Mouse (Mus musculus): ENCODE measurements around the gene Samd10. TPM values are rescaled to one million over a fixed set of nuclear protein-coding genes. Genes with fewer than 3 reads are reported as not detected.

Samd10 gene
- polyA plus RNA-seq (2015; fragmentation: Nextera tagmentation; extraction: Ambion mirVana): 23.9 TPM in 2 replicates

- Histone ChIP-seq H3K4me3 (ENCODE audit: low read length) (peak within 1 kb of the TSS; percentile 71), H3K9ac (ENCODE audit: low read depth, low read length) (peak within 1 kb of the TSS; percentile 87), H3K4me2 (ENCODE audit: low read depth, low read length) (peak within 1 kb of the TSS; percentile 85), H3K27ac (ENCODE audit: low read length) (peak within 1 kb of the TSS; percentile 94), H3K9me3 (ENCODE audit: control insufficient read depth, low read length) (no peaks in the 10 kb centered on the region), H3K36me3 (ENCODE audit: control insufficient read depth, insufficient read depth, low read length) (0 out of 2 replicates have a peak, but pooled peaks cover 2% of the 10 kb centered on the region), H3K27me3 (replicated peaks; ENCODE audit: control insufficient read depth, insufficient read depth, low read length) (no peaks in the 10 kb centered on the region), H3K4me1 (ENCODE audit: control insufficient read depth, insufficient read depth, low read length) (peaks cover 22% of the 10 kb centered on the region)
- peak; percentile 65 for ATAC-seq
- WGBS: 2% methylated on average over 71 of the region's 71 CpGs
Observed at GRCm38 (mm10) chr2:181598454-181599351, at the start of gene Samd10. Gene Samd10 (minus strand): TSS chr2:181599212.

GRCm38 (mm10) chr2:181646626-181647472, 47.8 kb upstream of the Samd10 start:
- no peaks in the 10 kb centered on the region for H3K27me3 ChIP-seq (replicated peaks; ENCODE audit: control insufficient read depth, insufficient read depth, low read length)
- H3K4me1 ChIP-seq (ENCODE audit: control insufficient read depth, insufficient read depth, low read length): peaks cover 8% of the 10 kb centered on the region; the same call in 1 of the 2 replicates
- 0 out of 2 replicates have a peak overlapping the region, but pooled peaks have one; percentile 2 for H3K4me2 ChIP-seq (ENCODE audit: low read depth, low read length)
- H3K4me3 ChIP-seq (ENCODE audit: low read length): no peak overlapping the region
- WGBS: 62% methylated on average over 6 of the region's 6 CpGs
- peak; percentile 93 for ATAC-seq
- H3K27ac ChIP-seq (ENCODE audit: low read length): no peak overlapping the region
- H3K9ac ChIP-seq (ENCODE audit: low read depth, low read length): no peak overlapping the region
- no peaks in the 10 kb centered on the region for H3K9me3 ChIP-seq (ENCODE audit: control insufficient read depth, low read length)
- peaks cover 27% of the 10 kb centered on the region for H3K36me3 ChIP-seq (ENCODE audit: control insufficient read depth, insufficient read depth, low read length)

- no peaks in the 10 kb centered on the region for H3K9me3 ChIP-seq (ENCODE audit: control insufficient read depth, low read length)
- no peak overlapping the region for H3K4me2 ChIP-seq (ENCODE audit: low read depth, low read length)
- no peak overlapping the region for H3K4me3 ChIP-seq (ENCODE audit: low read length)
- H3K9ac ChIP-seq (ENCODE audit: low read depth, low read length): no peak overlapping the region
- peaks cover 8% of the 10 kb centered on the region; the same call in 1 of the 2 replicates for H3K4me1 ChIP-seq (ENCODE audit: control insufficient read depth, insufficient read depth, low read length)
- 82% methylated on average over 3 of the region's 3 CpGs for WGBS
- peaks cover 23% of the 10 kb centered on the region for H3K36me3 ChIP-seq (ENCODE audit: control insufficient read depth, insufficient read depth, low read length)
- no peak for ATAC-seq
- H3K27ac ChIP-seq (ENCODE audit: low read length): no peak overlapping the region
- no peaks in the 10 kb centered on the region for H3K27me3 ChIP-seq (replicated peaks; ENCODE audit: control insufficient read depth, insufficient read depth, low read length)
Observed at GRCm38 (mm10) chr2:181645666-181646065, 46.7 kb upstream of the Samd10 start.

- 85% methylated on average over 2 of the region's 2 CpGs for WGBS
- Histone ChIP-seq H3K27ac (ENCODE audit: low read length) (no peak overlapping the region), H3K36me3 (ENCODE audit: control insufficient read depth, insufficient read depth, low read length) (peaks cover 14% of the 10 kb centered on the region), H3K9ac (ENCODE audit: low read depth, low read length) (no peak overlapping the region), H3K9me3 (ENCODE audit: control insufficient read depth, low read length) (no peaks in the 10 kb centered on the region), H3K27me3 (replicated peaks; ENCODE audit: control insufficient read depth, insufficient read depth, low read length) (no peaks in the 10 kb centered on the region), H3K4me1 (ENCODE audit: control insufficient read depth, insufficient read depth, low read length) (peaks cover 8% of the 10 kb centered on the region; the same call in 1 of the 2 replicates), H3K4me2 (ENCODE audit: low read depth, low read length) (no peak overlapping the region), H3K4me3 (ENCODE audit: low read length) (no peak overlapping the region)
- no peak for ATAC-seq
Observed at GRCm38 (mm10) chr2:181644361-181644760, 45.3 kb upstream of the Samd10 start.

- Histone ChIP-seq H3K36me3 (ENCODE audit: control insufficient read depth, insufficient read depth, low read length) (peaks cover 17% of the 10 kb centered on the region), H3K9ac (ENCODE audit: low read depth, low read length) (no peak overlapping the region), H3K4me1 (ENCODE audit: control insufficient read depth, insufficient read depth, low read length) (no peaks in the 10 kb centered on the region), H3K27me3 (replicated peaks; ENCODE audit: control insufficient read depth, insufficient read depth, low read length) (no peaks in the 10 kb centered on the region), H3K4me3 (ENCODE audit: low read length) (no peak overlapping the region), H3K4me2 (ENCODE audit: low read depth, low read length) (no peak overlapping the region), H3K9me3 (ENCODE audit: control insufficient read depth, low read length) (no peaks in the 10 kb centered on the region), H3K27ac (ENCODE audit: low read length) (no peak overlapping the region)
- WGBS: 91% methylated on average over 3 of the region's 3 CpGs
- ATAC-seq: no peak
Observed at GRCm38 (mm10) chr2:181635865-181636264, 36.9 kb upstream of the Samd10 start.

- Histone ChIP-seq H3K9ac (ENCODE audit: low read depth, low read length) (no peak overlapping the region), H3K36me3 (ENCODE audit: control insufficient read depth, insufficient read depth, low read length) (peaks cover 16% of the 10 kb centered on the region), H3K4me2 (ENCODE audit: low read depth, low read length) (no peak overlapping the region), H3K27ac (ENCODE audit: low read length) (no peak overlapping the region), H3K4me1 (ENCODE audit: control insufficient read depth, insufficient read depth, low read length) (no peaks in the 10 kb centered on the region), H3K27me3 (replicated peaks; ENCODE audit: control insufficient read depth, insufficient read depth, low read length) (no peaks in the 10 kb centered on the region), H3K4me3 (ENCODE audit: low read length) (no peak overlapping the region), H3K9me3 (ENCODE audit: control insufficient read depth, low read length) (no peaks in the 10 kb centered on the region)
- no peak for ATAC-seq
- WGBS: 96% methylated on average over 6 of the region's 6 CpGs
Observed at GRCm38 (mm10) chr2:181632624-181633023, 33.6 kb upstream of the Samd10 start.

- Histone ChIP-seq H3K4me2 (ENCODE audit: low read depth, low read length) (no peak overlapping the region), H3K4me3 (ENCODE audit: low read length) (no peak overlapping the region), H3K27me3 (replicated peaks; ENCODE audit: control insufficient read depth, insufficient read depth, low read length) (no peaks in the 10 kb centered on the region), H3K9me3 (ENCODE audit: control insufficient read depth, low read length) (no peaks in the 10 kb centered on the region), H3K27ac (ENCODE audit: low read length) (no peak overlapping the region), H3K9ac (ENCODE audit: low read depth, low read length) (no peak overlapping the region), H3K36me3 (ENCODE audit: control insufficient read depth, insufficient read depth, low read length) (peaks cover 6% of the 10 kb centered on the region; the same call in 1 of the 2 replicates), H3K4me1 (ENCODE audit: control insufficient read depth, insufficient read depth, low read length) (no peaks in the 10 kb centered on the region)
- no peak for ATAC-seq
Observed at GRCm38 (mm10) chr2:181628471-181628870, 29.5 kb upstream of the Samd10 start.

GRCm38 (mm10) chr2:181623401-181623800, 24.4 kb upstream of the Samd10 start:
- no peak for ATAC-seq
- H3K9ac ChIP-seq (ENCODE audit: low read depth, low read length): no peak overlapping the region
- no peaks in the 10 kb centered on the region for H3K9me3 ChIP-seq (ENCODE audit: control insufficient read depth, low read length)
- peaks cover 6% of the 10 kb centered on the region; the same call in 1 of the 2 replicates for H3K36me3 ChIP-seq (ENCODE audit: control insufficient read depth, insufficient read depth, low read length)
- no peak overlapping the region for H3K4me2 ChIP-seq (ENCODE audit: low read depth, low read length)
- no peaks in the 10 kb centered on the region for H3K4me1 ChIP-seq (ENCODE audit: control insufficient read depth, insufficient read depth, low read length)
- no peaks in the 10 kb centered on the region for H3K27me3 ChIP-seq (replicated peaks; ENCODE audit: control insufficient read depth, insufficient read depth, low read length)
- no peak overlapping the region for H3K27ac ChIP-seq (ENCODE audit: low read length)
- no peak overlapping the region for H3K4me3 ChIP-seq (ENCODE audit: low read length)

Data from intestine, embryonic 16.5 days (tissue).